Mouse (Mus musculus) hindbrain, embryonic 16.5 days (tissue): Measurements from ENCODE around the gene Olfr373. TPM values are rescaled to one million over a fixed set of nuclear protein-coding genes. Genes with fewer than 3 reads are reported as not detected.

Source experiments
- ATAC-seq: fragments of 200-750 bp; cut with Nextera tagmentation; 2 replicates; pipeline ENCODE4 v1.8.0; 2017; ENCODE audit warnings: moderate TSS enrichment, moderate library complexity
- H3K27ac ChIP-seq: fragments of 300-500 bp; sonication (generic); 2 replicates; pipeline ENCODE4 v1.5.1; 2014; ENCODE audit warnings: low read depth, mild to moderate bottlenecking, control low read depth, low read length, moderate library complexity
- H3K27me3 ChIP-seq: fragments of 300-500 bp; sonication (generic); replicated peaks from 2 replicates; pipeline ENCODE4 v1.6.1; 2014; ENCODE audit warnings: low read length; ENCODE audit not compliant: control insufficient read depth, insufficient read depth
- H3K36me3 ChIP-seq: fragments of 300-500 bp; sonication (generic); 2 replicates; pipeline ENCODE4 v1.6.1; 2014; ENCODE audit warnings: mild to moderate bottlenecking, low read length, moderate library complexity, mixed read lengths; ENCODE audit not compliant: control insufficient read depth, insufficient read depth
- H3K4me1 ChIP-seq: fragments of 300-500 bp; sonication (generic); 2 replicates; pipeline ENCODE4 v1.6.1; 2014; ENCODE audit warnings: low read depth, low read length; ENCODE audit not compliant: control insufficient read depth, insufficient read depth
- H3K4me2 ChIP-seq: fragments of 300-500 bp; sonication (generic); 2 replicates; pipeline ENCODE4 v1.6.1; 2014; ENCODE audit warnings: mild to moderate bottlenecking, low read length, control low read depth, moderate library complexity
- H3K4me3 ChIP-seq: fragments of 300-500 bp; sonication (generic); 2 replicates; pipeline ENCODE4 v1.5.1; 2014; ENCODE audit warnings: mild to moderate bottlenecking, low read length, control low read depth, moderate library complexity
- H3K9ac ChIP-seq: fragments of 300-500 bp; sonication (generic); 2 replicates; pipeline ENCODE4 v1.6.1; 2014; ENCODE audit warnings: low read depth, mild to moderate bottlenecking, control low read depth, low read length, moderate library complexity
- H3K9me3 ChIP-seq: fragments of 300-500 bp; sonication (generic); 2 replicates; pipeline ENCODE4 v1.6.1; 2014; ENCODE audit warnings: mild to moderate bottlenecking, low read length, moderate library complexity; ENCODE audit not compliant: control insufficient read depth
- WGBS: fragments of 180-500 bp; shearing (Covaris S2); extraction: QIAGEN DNeasy Blood & Tissue Kit; methylation state at CpG from one replicate; pipeline ENCODE4 v1.1.7; 2014; 5-methylcytosine and 5-hydroxymethylcytosine counted together
- polyA plus RNA-seq: library from polyadenylated mRNA; unstranded; fragments of >200 nt; fragmentation: Nextera tagmentation; extraction: Ambion mirVana; gene quantifications from 2 replicates; pipeline ENCODE4 v1.2.1, GENCODE M21; 2015

The Olfr373 gene
- polyA plus RNA-seq, 1 experiment from 2014 or later: not detected

- Histone ChIP-seq H3K36me3 (peaks cover 4% of the 10 kb centered on the region; the same call in 1 of the 2 replicates), H3K4me2 (peak overlapping the region; percentile 96), H3K4me1 (peaks cover 9% of the 10 kb centered on the region), H3K27me3 (no peaks in the 10 kb centered on the region), H3K9me3 (no peaks in the 10 kb centered on the region), H3K9ac (peak overlapping the region; percentile 89), H3K27ac (peak overlapping the region; percentile 87), H3K4me3 (peak overlapping the region; percentile 64)
- peak; percentile 51 for ATAC-seq
- 2% methylated on average over 18 of the region's 18 CpGs for WGBS
Measured at GRCm38 (mm10) chr8:72136302-72136978, 53.5 kb downstream of the Olfr373 start.

- Histone ChIP-seq H3K4me3 (no peak overlapping the region), H3K27ac (no peak overlapping the region), H3K4me1 (peaks cover 9% of the 10 kb centered on the region), H3K36me3 (peaks cover 4% of the 10 kb centered on the region; the same call in 1 of the 2 replicates), H3K27me3 (no peaks in the 10 kb centered on the region), H3K9me3 (no peaks in the 10 kb centered on the region), H3K9ac (no peak overlapping the region), H3K4me2 (peak overlapping the region; percentile 96)
- ATAC-seq: no peak
- WGBS: 87% methylated on average over 2 of the region's 2 CpGs
Measured at GRCm38 (mm10) chr8:72137431-72137830, 54.5 kb downstream of the Olfr373 start.

- no peak overlapping the region for H3K4me3 ChIP-seq
- no peak for ATAC-seq
- peaks cover 7% of the 10 kb centered on the region; the same call in 1 of the 2 replicates for H3K36me3 ChIP-seq
- H3K4me1 ChIP-seq: peaks cover 9% of the 10 kb centered on the region
- H3K9ac ChIP-seq: no peak overlapping the region
- no peaks in the 10 kb centered on the region for H3K9me3 ChIP-seq
- H3K4me2 ChIP-seq: no peak overlapping the region
- no peak overlapping the region for H3K27ac ChIP-seq
- H3K27me3 ChIP-seq: no peaks in the 10 kb centered on the region
- 97% methylated on average over 5 of the region's 5 CpGs for WGBS
Measured at GRCm38 (mm10) chr8:72138456-72138855, 55.5 kb downstream of the Olfr373 start.

GRCm38 (mm10) chr8:72143256-72143824, 60.4 kb downstream of the Olfr373 start:
- WGBS: 97% methylated on average over 13 of the region's 13 CpGs
- H3K4me1 ChIP-seq: no peaks in the 10 kb centered on the region
- peaks cover 32% of the 10 kb centered on the region for H3K36me3 ChIP-seq
- no peak overlapping the region for H3K27ac ChIP-seq
- H3K4me3 ChIP-seq: no peak overlapping the region
- no peak for ATAC-seq
- no peaks in the 10 kb centered on the region for H3K9me3 ChIP-seq
- H3K9ac ChIP-seq: no peak overlapping the region
- no peaks in the 10 kb centered on the region for H3K27me3 ChIP-seq
- H3K4me2 ChIP-seq: no peak overlapping the region

GRCm38 (mm10) chr8:72144345-72144975, 61.5 kb downstream of the Olfr373 start:
- no peaks in the 10 kb centered on the region for H3K4me1 ChIP-seq
- no peak overlapping the region for H3K27ac ChIP-seq
- H3K9me3 ChIP-seq: no peaks in the 10 kb centered on the region
- no peak for ATAC-seq
- no peak overlapping the region for H3K4me2 ChIP-seq
- WGBS: 91% methylated on average over 5 of the region's 5 CpGs
- H3K9ac ChIP-seq: no peak overlapping the region
- H3K36me3 ChIP-seq: peaks cover 27% of the 10 kb centered on the region
- H3K27me3 ChIP-seq: no peaks in the 10 kb centered on the region
- no peak overlapping the region for H3K4me3 ChIP-seq

GRCm38 (mm10) chr8:72145511-72145910, 62.5 kb downstream of the Olfr373 start:
- Histone ChIP-seq H3K27me3 (no peaks in the 10 kb centered on the region), H3K9ac (no peak overlapping the region), H3K4me1 (no peaks in the 10 kb centered on the region), H3K9me3 (no peaks in the 10 kb centered on the region), H3K4me2 (no peak overlapping the region), H3K4me3 (no peak overlapping the region), H3K36me3 (peaks cover 32% of the 10 kb centered on the region), H3K27ac (no peak overlapping the region)
- no peak for ATAC-seq
- WGBS: 88% methylated on average over 3 of the region's 3 CpGs

GRCm38 (mm10) chr8:72146056-72146455, 63.1 kb downstream of the Olfr373 start:
- H3K27ac ChIP-seq: no peak overlapping the region
- H3K27me3 ChIP-seq: no peaks in the 10 kb centered on the region
- ATAC-seq: no peak
- 80% methylated on average over 1 of the region's 1 CpGs for WGBS
- H3K9ac ChIP-seq: no peak overlapping the region
- peaks cover 34% of the 10 kb centered on the region for H3K36me3 ChIP-seq
- H3K4me1 ChIP-seq: no peaks in the 10 kb centered on the region
- H3K9me3 ChIP-seq: no peaks in the 10 kb centered on the region
- H3K4me2 ChIP-seq: no peak overlapping the region
- no peak overlapping the region for H3K4me3 ChIP-seq

- no peak overlapping the region for H3K4me3 ChIP-seq
- no peak for ATAC-seq
- H3K27me3 ChIP-seq: no peaks in the 10 kb centered on the region
- 93% methylated on average over 3 of the region's 3 CpGs for WGBS
- H3K27ac ChIP-seq: no peak overlapping the region
- H3K4me1 ChIP-seq: no peaks in the 10 kb centered on the region
- H3K36me3 ChIP-seq: peaks cover 36% of the 10 kb centered on the region
- H3K9me3 ChIP-seq: no peaks in the 10 kb centered on the region
- no peak overlapping the region for H3K9ac ChIP-seq
- no peak overlapping the region for H3K4me2 ChIP-seq
Measured at GRCm38 (mm10) chr8:72146556-72146955, 63.6 kb downstream of the Olfr373 start.

GRCm38 (mm10) chr8:72147266-72147665, 64.3 kb downstream of the Olfr373 start:
- H3K36me3 ChIP-seq: peaks cover 36% of the 10 kb centered on the region
- no peaks in the 10 kb centered on the region for H3K9me3 ChIP-seq
- no peaks in the 10 kb centered on the region for H3K4me1 ChIP-seq
- no peak for ATAC-seq
- H3K27me3 ChIP-seq: no peaks in the 10 kb centered on the region
- H3K4me2 ChIP-seq: no peak overlapping the region
- H3K27ac ChIP-seq: no peak overlapping the region
- no peak overlapping the region for H3K4me3 ChIP-seq
- 85% methylated on average over 2 of the region's 2 CpGs for WGBS
- no peak overlapping the region for H3K9ac ChIP-seq
